ENCODE assay signal across 8 mouse cellular contexts in the genomic region with DNA sequence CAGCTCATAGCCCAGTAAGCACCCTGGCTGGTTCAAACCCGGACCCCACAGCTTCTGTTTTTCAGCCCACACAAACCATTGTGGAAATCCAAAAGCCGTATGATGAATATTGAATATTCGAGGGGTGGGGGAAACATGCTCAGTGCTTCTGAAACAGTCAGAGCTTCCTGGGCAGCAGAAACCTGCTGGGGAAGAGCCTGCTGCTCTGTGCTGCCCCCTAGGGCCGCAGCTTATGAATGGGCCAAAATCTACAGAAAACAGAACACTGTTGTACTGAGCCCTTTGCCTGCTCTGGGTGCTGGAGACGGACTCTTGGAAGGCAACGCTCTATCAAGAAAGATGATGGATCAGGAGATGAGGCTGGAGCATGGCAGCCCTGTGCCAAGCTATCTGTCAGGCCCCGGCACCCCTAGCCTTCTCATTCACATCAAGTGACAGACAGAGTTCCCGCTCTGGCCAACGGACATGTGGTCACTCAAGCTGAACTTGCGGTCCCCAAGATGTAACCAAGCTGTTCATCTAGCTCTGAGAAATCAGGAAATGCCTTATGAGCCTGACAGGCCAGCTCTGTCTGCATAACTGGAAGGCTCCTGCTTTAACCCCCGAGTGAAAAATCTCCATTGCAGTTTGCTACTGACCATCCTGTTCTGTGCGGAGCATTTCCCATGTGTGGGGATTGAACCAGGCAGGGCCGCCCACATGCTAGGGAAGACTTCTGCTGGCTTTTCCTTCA. TPM values are rescaled to one million over a fixed set of nuclear protein-coding genes. Genes with fewer than 3 reads are reported as not detected.
DNase-seq lines count a peak whose midpoint lies in the region; ATAC-seq and TF ChIP-seq lines count a peak whose summit lies in the region.
"Had no signal": no experiment of that assay in that cellular context is flagged by ENCODE, and none has a peak within 500 bp of the region (broad histone marks: within the 10 kb centered on the region; RNA-seq: fewer than 3 reads in every experiment).

No protein-coding gene starts in this region.

- no peak overlapping the region for H3K9ac ChIP-seq in kidney, embryonic 14.5 days (ENCODE audit: low read depth, low read length)
- H3K9ac ChIP-seq in hindbrain, embryonic 16.5 days (ENCODE audit: low read depth, low read length) = no peak overlapping the region
- H3K9ac ChIP-seq: liver, embryonic 15.5 days had no signal

- H3K27me3 ChIP-seq in kidney, adult 2 months (replicated peaks; ENCODE audit: control insufficient read depth, insufficient read depth, low read length) = no peaks in the 10 kb centered on the region
- no peaks in the 10 kb centered on the region for H3K27me3 ChIP-seq in kidney, embryonic 14.5 days (ENCODE audit: control insufficient read depth, insufficient read depth, low read length)
- no peaks in the 10 kb centered on the region for H3K27me3 ChIP-seq in hindbrain, embryonic 16.5 days (replicated peaks; ENCODE audit: control insufficient read depth, insufficient read depth, low read length)
- H3K27me3 ChIP-seq: liver, embryonic 15.5 days had no signal

- ATAC-seq in kidney, embryonic 14.5 days (ENCODE audit: low FRiP score, low TSS enrichment) = no peak
- no peak for ATAC-seq in hindbrain, embryonic 16.5 days

- DNase-seq in kidney, adult 2 months = peak; percentile 10
- DNase-seq in 3T3-L1 (ENCODE audit: low read depth, low spot score) (peak; percentile 25), A20 (ENCODE audit: low read depth, low spot score) (peak; percentile 69)
- DNase-seq in c-Kit-positive CD71-positive TER-119-positive erythroid progenitor cells, embryonic 14.5 days (ENCODE audit: low spot score) = no peak

- H3K4me3 ChIP-seq in kidney, adult 2 months (ENCODE audit: insufficient read depth, low read depth, low read length) = no peak overlapping the region
- H3K4me3 ChIP-seq in kidney, embryonic 14.5 days (ENCODE audit: low read length) = no peak overlapping the region
- H3K4me3 ChIP-seq in embryonic fibroblast, embryonic 13.5 days (ENCODE audit: insufficient read depth, low read length) = no peak overlapping the region
- no peak overlapping the region for H3K4me3 ChIP-seq in hindbrain, embryonic 16.5 days (ENCODE audit: low read length)
- H3K4me3 ChIP-seq: liver, embryonic 15.5 days had no signal

- WGBS in kidney, adult 2 months = 56% methylated on average over 13 of the region's 13 CpGs
- 68% methylated on average over 13 of the region's 13 CpGs for WGBS in kidney, embryonic 14.5 days
- WGBS in hindbrain, embryonic 16.5 days = 75% methylated on average over 13 of the region's 13 CpGs

- peak; percentile 65 for TF ChIP-seq CTCF in kidney, adult 2 months (conservative IDR thresholded peaks at IDR 0.05; ENCODE audit: insufficient read depth, insufficient read length, low read depth, low read length)
- TF ChIP-seq CTCF in embryonic fibroblast, embryonic 13.5 days (IDR thresholded peaks at IDR 0.05; ENCODE audit: borderline replicate concordance, insufficient read depth, low read length) = peak; percentile 46; the same call in 1 of the 2 replicates

- H3K4me1 ChIP-seq in kidney, adult 2 months (ENCODE audit: control insufficient read depth, insufficient read depth, low read length) = no peaks in the 10 kb centered on the region
- H3K4me1 ChIP-seq in kidney, embryonic 14.5 days (ENCODE audit: control insufficient read depth, insufficient read depth, low read length) = no peaks in the 10 kb centered on the region
- no peaks in the 10 kb centered on the region for H3K4me1 ChIP-seq in embryonic fibroblast, embryonic 13.5 days (ENCODE audit: control insufficient read depth, insufficient read depth, low read length)
- H3K4me1 ChIP-seq in hindbrain, embryonic 16.5 days (ENCODE audit: control insufficient read depth, insufficient read depth, low read depth, low read length) = no peaks in the 10 kb centered on the region
- H3K4me1 ChIP-seq: liver, embryonic 15.5 days had no signal

- no peak overlapping the region for H3K27ac ChIP-seq in kidney, adult 2 months (ENCODE audit: insufficient read depth, low read depth, low read length)
- H3K27ac ChIP-seq in kidney, embryonic 14.5 days (ENCODE audit: low read depth, low read length) = no peak overlapping the region
- no peak overlapping the region for H3K27ac ChIP-seq in embryonic fibroblast, embryonic 13.5 days (ENCODE audit: insufficient read depth, low read length)
- H3K27ac ChIP-seq in hindbrain, embryonic 16.5 days (ENCODE audit: low read depth, low read length) = no peak overlapping the region
- H3K27ac ChIP-seq: liver, embryonic 15.5 days had no signal

- no peak for TF ChIP-seq POLR2A in kidney, adult 2 months (IDR thresholded peaks at IDR 0.05; ENCODE audit: low read depth, low read length)
- TF ChIP-seq POLR2A in embryonic fibroblast, embryonic 13.5 days (IDR thresholded peaks at IDR 0.05; ENCODE audit: low read depth, low read length) = no peak

- H3K36me3 ChIP-seq in kidney, adult 2 months (ENCODE audit: control insufficient read depth, insufficient read depth, low read length) = no peaks in the 10 kb centered on the region
- H3K36me3 ChIP-seq in kidney, embryonic 14.5 days (ENCODE audit: control insufficient read depth, insufficient read depth, low read length) = no peaks in the 10 kb centered on the region
- H3K36me3 ChIP-seq in hindbrain, embryonic 16.5 days (ENCODE audit: control insufficient read depth, insufficient read depth, low read length) = no peaks in the 10 kb centered on the region
- H3K36me3 ChIP-seq: liver, embryonic 15.5 days had no signal

- no peaks in the 10 kb centered on the region for H3K9me3 ChIP-seq in kidney, embryonic 14.5 days (ENCODE audit: control insufficient read depth, low read length)
- no peaks in the 10 kb centered on the region for H3K9me3 ChIP-seq in hindbrain, embryonic 16.5 days (ENCODE audit: control insufficient read depth, low read length)
- H3K9me3 ChIP-seq: liver, embryonic 15.5 days had no signal

- no peak overlapping the region for H3K4me2 ChIP-seq in kidney, embryonic 14.5 days (replicated peaks; ENCODE audit: low read depth, low read length)
- H3K4me2 ChIP-seq in hindbrain, embryonic 16.5 days (ENCODE audit: low read length) = no peak overlapping the region
- H3K4me2 ChIP-seq: liver, embryonic 15.5 days had no signal

RNA-seq across cellular contexts. Expression of a gene that starts 32.5 kb away (rescaled TPM):
- not detected in 2 replicates for polyA plus RNA-seq in kidney, adult 2 months (2012; rRNA removed)
- polyA plus RNA-seq in kidney, embryonic 14.5 days (2014; fragmentation: Nextera tagmentation; extraction: Ambion mirVana) = 0.08 TPM in 1 of 2 replicates, not detected in the other
- not detected in 2 replicates for polyA plus RNA-seq in embryonic fibroblast, embryonic 13.5 days (2011; ENCODE audit: insufficient read length, low read depth, missing spikeins)
- polyA plus RNA-seq in hindbrain, embryonic 16.5 days (2015; fragmentation: Nextera tagmentation; extraction: Ambion mirVana) = 0.15 and 0.34 TPM in 2 replicates

RNA-seq across cellular contexts. Expression of a gene that starts 38.9 kb away (rescaled TPM):
- 91.6 and 136 TPM in 2 replicates for polyA plus RNA-seq in kidney, adult 2 months (2012; rRNA removed)
- 0.27 and 0.28 TPM in 2 replicates for polyA plus RNA-seq in kidney, embryonic 14.5 days (2014; fragmentation: Nextera tagmentation; extraction: Ambion mirVana)
- not detected in 2 replicates for polyA plus RNA-seq in embryonic fibroblast, embryonic 13.5 days (2011; ENCODE audit: insufficient read length, low read depth, missing spikeins)
- polyA plus RNA-seq in hindbrain, embryonic 16.5 days (2015; fragmentation: Nextera tagmentation; extraction: Ambion mirVana) = 2.7 and 10.9 TPM in 2 replicates

RNA-seq across cellular contexts. Expression of a gene that starts 54.8 kb away (rescaled TPM):
- polyA plus RNA-seq in kidney, adult 2 months (2012; rRNA removed) = 44.4 and 47.9 TPM in 2 replicates
- 28.1 and 38.8 TPM in 2 replicates for polyA plus RNA-seq in kidney, embryonic 14.5 days (2014; fragmentation: Nextera tagmentation; extraction: Ambion mirVana)
- 161 and 164 TPM in 2 replicates for polyA plus RNA-seq in embryonic fibroblast, embryonic 13.5 days (2011; ENCODE audit: insufficient read length, low read depth, missing spikeins)
- 17.0 and 23.2 TPM in 2 replicates for polyA plus RNA-seq in hindbrain, embryonic 16.5 days (2015; fragmentation: Nextera tagmentation; extraction: Ambion mirVana)
